Mouse (Mus musculus): Measurements from ENCODE around the gene Tnfsf13. TPM values are rescaled to one million over a fixed set of nuclear protein-coding genes. Genes with fewer than 3 reads are reported as not detected.

The Tnfsf13 gene
- polyA plus RNA-seq, 1 experiment from 2014 or later: 0.61 TPM

DNA sequence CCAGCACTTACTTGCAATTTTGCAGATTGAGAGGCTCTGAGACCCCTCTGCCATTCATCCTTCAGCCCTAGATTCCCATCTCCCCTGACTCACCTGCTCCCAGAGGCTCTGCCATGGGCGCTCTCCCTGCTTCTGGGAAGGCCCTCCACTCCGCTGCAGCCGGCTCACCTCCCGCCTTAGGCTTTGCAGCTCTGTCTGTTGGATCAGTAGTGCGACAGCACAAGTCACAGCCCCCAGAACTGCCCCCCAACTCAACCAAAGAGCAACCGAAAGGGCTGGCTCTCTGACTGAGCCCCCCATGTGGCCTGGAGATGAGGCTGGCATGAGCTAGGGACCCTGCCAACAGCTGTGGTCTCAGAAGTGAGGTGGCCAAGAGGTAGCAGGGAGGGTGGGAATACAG lies 648 bp downstream of the Tnfsf13 start:
- Histone ChIP-seq H3K4me3 (no peak overlapping the region), H3K9me3 (no peaks in the 10 kb centered on the region), H3K27ac (replicated peaks) (peak overlapping the region; percentile 65), H3K36me3 (no peaks in the 10 kb centered on the region), H3K4me2 (no peak overlapping the region), H3K27me3 (no peaks in the 10 kb centered on the region), H3K9ac (no peak overlapping the region), H3K4me1 (replicated peaks) (peaks cover 54% of the 10 kb centered on the region)
- 81% methylated on average over 6 of the region's 6 CpGs for WGBS
- ATAC-seq (ENCODE audit: low FRiP score, low read depth): no peak

DNA sequence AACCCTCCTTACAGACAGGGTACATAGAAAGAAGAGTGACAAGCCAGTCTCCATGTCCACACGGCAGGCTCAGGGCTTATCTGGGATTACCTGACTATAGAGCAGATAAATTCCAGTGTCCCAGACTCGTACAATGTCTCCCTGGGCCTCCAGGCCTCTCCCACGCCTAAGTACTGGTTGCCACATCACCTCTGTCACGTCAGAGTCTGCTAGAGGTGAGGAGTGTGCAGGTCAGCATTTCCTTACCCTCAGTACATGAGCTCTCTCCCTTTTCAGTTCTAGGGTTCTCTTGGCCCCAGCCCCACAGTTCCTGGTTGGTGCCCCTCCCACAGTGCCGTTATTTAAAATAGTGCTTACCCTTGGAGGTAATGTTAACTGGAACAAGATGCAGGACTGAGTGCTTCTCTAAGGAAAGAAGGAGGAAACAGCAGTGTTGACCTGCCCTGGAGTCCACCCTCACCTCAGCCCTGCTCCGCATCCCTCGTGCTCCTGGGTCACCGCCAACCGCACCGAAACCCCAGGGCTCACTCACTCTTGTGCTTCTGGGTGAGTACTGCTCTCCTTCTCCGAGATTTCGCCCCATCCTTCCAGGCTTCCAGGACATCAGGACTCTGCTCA lies 1.3 kb downstream of the Tnfsf13 start:
- no peak overlapping the region for H3K9ac ChIP-seq
- H3K4me2 ChIP-seq: no peak overlapping the region
- peaks cover 61% of the 10 kb centered on the region for H3K4me1 ChIP-seq (replicated peaks)
- H3K9me3 ChIP-seq: no peaks in the 10 kb centered on the region
- WGBS: 85% methylated on average over 12 of the region's 12 CpGs
- no peak overlapping the region for H3K4me3 ChIP-seq
- H3K27ac ChIP-seq (replicated peaks): peak overlapping the region; percentile 93; the same call in 1 of the 2 replicates
- ATAC-seq (ENCODE audit: low FRiP score, low read depth): no peak
- peaks cover 3% of the 10 kb centered on the region for H3K36me3 ChIP-seq
- H3K27me3 ChIP-seq: no peaks in the 10 kb centered on the region

DNA sequence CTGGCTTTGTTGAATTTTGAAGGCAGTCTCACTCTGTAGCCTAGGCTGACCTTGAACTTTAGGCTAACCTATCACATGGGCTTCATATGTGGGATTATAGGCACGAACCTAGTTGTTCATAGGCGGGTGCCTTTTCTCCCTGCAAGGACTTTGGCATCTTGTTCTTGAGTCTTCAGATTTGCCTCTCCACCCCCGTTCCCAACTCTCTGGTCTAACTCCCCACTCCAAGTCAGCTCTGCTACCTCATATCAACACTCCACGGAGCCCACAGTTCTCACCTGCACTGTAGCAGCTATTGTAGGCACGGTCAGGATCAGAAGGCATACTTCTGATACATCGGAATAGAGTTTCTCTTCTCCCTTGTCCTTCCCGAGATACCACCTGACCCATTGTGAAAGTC lies 2.0 kb downstream of the Tnfsf13 start:
- no peak for ATAC-seq (ENCODE audit: low FRiP score, low read depth)
- H3K4me2 ChIP-seq: peak overlapping the region; percentile 81
- H3K9me3 ChIP-seq: no peaks in the 10 kb centered on the region
- peak overlapping the region; percentile 93 for H3K27ac ChIP-seq (replicated peaks)
- peak overlapping the region; percentile 7; the same call in 1 of the 2 replicates for H3K9ac ChIP-seq
- H3K27me3 ChIP-seq: no peaks in the 10 kb centered on the region
- WGBS: 88% methylated on average over 7 of the region's 7 CpGs
- H3K36me3 ChIP-seq: peaks cover 6% of the 10 kb centered on the region
- no peak overlapping the region for H3K4me3 ChIP-seq
- H3K4me1 ChIP-seq (replicated peaks): peaks cover 68% of the 10 kb centered on the region

DNA sequence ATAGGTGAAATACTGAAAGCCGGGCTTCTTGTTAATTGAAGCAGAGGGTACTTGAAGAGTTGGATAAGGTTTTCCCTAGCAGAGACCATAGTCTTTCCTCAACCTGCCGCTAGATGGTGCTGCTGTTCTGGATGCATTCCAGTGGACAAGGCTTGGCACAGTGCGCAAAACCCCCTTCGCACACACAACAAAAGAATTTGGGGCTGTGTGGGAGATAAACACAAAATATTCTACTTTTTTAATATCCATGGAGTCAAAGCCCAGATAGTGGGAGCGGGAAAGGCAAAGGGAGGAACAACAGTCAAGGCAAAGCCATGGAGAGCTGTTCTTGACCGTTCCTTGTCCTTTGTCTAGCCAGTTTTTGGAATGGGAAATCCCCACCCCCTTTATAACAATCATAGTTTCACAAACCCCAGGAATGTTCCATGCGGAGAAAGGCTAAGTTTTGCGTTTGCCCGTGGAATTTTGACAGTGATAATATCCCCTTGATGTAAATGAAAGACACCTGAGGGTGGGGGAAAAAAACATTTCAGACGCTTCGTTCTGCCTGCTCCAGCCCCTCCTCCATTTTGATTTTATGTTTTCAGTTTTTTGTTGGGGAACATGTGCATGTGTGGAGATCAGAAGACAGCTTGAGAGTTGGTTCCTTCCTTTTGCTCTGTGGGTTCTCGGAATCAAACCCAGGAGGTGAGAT lies 2.6 kb downstream of the Tnfsf13 start:
- H3K9ac ChIP-seq: peak overlapping the region; percentile 7
- no peaks in the 10 kb centered on the region for H3K27me3 ChIP-seq
- peak overlapping the region; percentile 93 for H3K27ac ChIP-seq (replicated peaks)
- H3K36me3 ChIP-seq: peaks cover 12% of the 10 kb centered on the region
- WGBS: 14% methylated on average over 12 of the region's 12 CpGs
- peaks cover 69% of the 10 kb centered on the region for H3K4me1 ChIP-seq (replicated peaks)
- ATAC-seq (ENCODE audit: low FRiP score, low read depth): 0 out of 2 replicates have a peak, but pooled peaks have one; percentile 5
- H3K9me3 ChIP-seq: no peaks in the 10 kb centered on the region
- peak overlapping the region; percentile 91 for H3K4me3 ChIP-seq
- peak overlapping the region; percentile 81 for H3K4me2 ChIP-seq

DNA sequence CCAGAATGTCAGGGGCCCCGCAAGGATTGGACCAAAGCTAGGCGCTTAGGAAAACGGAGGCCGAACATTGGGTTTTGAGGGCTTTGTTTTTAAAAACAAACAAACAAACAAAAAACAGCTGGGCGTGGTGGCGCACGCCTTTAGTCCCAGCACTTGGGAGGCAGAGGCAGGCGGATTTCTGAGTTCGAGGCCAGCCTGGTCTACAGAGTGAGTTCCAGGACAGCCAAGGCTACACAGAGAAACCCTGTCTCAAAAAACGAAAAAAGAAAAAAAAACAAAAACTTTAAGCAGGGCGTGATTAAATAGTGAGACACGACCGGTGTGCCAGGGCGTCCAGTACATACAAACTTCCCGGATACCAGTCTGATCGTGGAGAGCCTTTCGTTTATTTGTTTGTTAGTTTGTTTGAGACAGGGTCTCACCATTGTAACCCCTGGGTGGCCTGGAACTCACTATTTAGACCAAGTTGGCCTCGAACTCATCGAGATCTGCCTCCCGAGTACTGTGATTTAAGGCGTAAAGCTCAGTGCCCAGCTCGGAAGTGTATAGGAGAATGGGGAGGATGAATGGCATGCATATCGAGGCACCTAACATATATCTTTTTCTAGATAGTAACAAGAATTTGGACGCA lies 3.3 kb downstream of the Tnfsf13 start:
- Histone ChIP-seq H3K4me2 (peak overlapping the region; percentile 81), H3K4me3 (peak overlapping the region; percentile 91), H3K27ac (replicated peaks) (peak overlapping the region; percentile 93), H3K27me3 (no peaks in the 10 kb centered on the region), H3K36me3 (peaks cover 16% of the 10 kb centered on the region), H3K4me1 (replicated peaks) (peaks cover 69% of the 10 kb centered on the region), H3K9ac (peak overlapping the region; percentile 95), H3K9me3 (no peaks in the 10 kb centered on the region)
- WGBS: 29% methylated on average over 24 of the region's 24 CpGs
- ATAC-seq (ENCODE audit: low FRiP score, low read depth): no peak

DNA sequence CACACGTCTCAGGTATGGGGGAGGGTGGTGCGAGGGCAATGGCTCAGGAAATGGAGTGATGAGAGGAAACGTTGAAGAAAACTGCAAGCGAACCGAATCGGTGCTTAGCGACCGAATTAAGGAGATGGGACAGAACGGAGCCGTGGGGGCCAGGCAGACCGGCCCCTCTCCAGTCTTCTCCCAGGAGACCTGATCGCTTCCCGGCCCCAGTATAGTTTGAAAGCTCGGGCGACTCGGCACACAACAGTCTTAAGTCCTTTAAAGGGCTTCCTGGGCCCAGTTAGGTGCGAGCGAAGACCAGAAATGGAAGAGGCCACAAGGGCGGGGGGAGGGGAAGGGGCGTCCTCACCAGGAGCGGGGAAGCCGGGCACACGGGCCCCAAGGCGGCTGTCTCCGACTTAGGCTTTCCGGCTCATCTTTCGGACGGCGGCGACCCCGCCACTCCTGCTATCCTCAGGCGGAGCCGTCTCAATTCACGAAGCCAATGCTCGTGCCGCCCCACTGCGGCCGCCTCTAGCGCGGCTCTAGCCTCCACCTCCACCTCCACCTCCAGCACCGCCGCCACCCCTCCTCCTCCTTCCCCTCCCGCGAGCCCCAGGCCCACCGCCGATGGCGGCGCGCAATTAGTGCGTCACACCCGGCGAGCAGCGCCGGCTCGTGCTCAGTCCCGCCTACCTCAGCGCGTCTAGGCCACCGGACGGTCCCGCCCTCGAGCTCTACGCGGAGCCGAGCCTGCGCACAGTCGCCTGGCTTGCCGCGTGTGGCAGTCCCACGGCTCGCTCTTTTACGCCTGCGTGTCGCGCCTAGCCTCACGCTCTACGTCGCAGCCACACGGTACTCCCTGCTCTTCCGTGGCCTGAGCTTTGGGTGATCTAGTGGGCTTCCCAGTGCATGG lies 4.0 kb downstream of the Tnfsf13 start, which contains the start of gene Senp3:
TSS of gene Senp3 (minus strand) at position 771 of the 895 bp plus-strand sequence.
- Histone ChIP-seq H3K9ac (peak within 1 kb of the TSS; percentile 95), H3K4me1 (replicated peaks) (peaks cover 63% of the 10 kb centered on the region), H3K4me3 (peak within 1 kb of the TSS; percentile 91), H3K36me3 (peaks cover 24% of the 10 kb centered on the region), H3K27ac (replicated peaks) (peak within 1 kb of the TSS; percentile 93), H3K9me3 (no peaks in the 10 kb centered on the region), H3K27me3 (no peaks in the 10 kb centered on the region), H3K4me2 (peak within 1 kb of the TSS; percentile 81)
- ATAC-seq (ENCODE audit: low FRiP score, low read depth): peak; percentile 98
- under 1% methylated on average over 75 of the region's 80 CpGs for WGBS

DNA sequence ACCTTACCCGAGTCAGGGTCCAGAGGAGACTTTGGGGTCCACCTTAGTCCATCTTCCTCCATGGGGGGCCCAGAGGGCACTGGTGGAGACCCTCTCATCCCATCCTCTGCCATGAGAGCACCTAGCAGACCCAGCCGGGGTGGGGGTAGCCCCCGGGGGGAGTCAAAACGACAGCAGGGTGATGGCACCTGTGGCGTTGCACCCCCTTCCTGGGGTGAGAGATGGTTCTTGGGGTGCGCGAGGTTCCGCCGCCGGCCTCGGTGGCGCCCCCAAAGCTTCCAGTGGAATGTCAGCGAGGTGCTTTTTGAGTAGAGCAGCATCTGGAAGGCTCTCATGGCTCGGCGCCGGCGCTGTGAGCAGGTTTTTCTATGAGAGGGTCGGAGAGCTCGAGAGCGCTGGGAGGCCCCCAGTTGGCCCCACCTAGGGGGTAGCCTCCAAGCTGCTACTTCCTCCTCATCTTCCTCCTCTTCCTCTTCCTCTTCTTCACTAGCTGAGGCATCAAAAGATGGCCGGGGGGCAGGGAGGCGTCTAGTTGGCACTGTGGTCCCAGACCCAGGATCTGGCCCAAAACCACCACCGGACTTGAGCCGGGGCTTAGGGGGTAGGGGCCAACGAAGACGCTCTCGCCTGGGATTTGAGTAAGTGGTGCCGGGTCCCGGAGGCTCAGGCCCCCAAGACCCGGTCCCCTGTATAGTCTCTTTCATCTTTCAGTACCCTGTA lies 5.3 kb downstream of the Tnfsf13 start:
- Histone ChIP-seq H3K4me3 (peak overlapping the region; percentile 91), H3K9ac (no peak overlapping the region), H3K27me3 (no peaks in the 10 kb centered on the region), H3K27ac (replicated peaks) (no peak overlapping the region), H3K36me3 (peaks cover 36% of the 10 kb centered on the region), H3K9me3 (no peaks in the 10 kb centered on the region), H3K4me1 (replicated peaks) (peaks cover 51% of the 10 kb centered on the region), H3K4me2 (peak overlapping the region; percentile 81)
- 91% methylated on average over 30 of the region's 30 CpGs for WGBS
- no peak for ATAC-seq (ENCODE audit: low FRiP score, low read depth)

DNA sequence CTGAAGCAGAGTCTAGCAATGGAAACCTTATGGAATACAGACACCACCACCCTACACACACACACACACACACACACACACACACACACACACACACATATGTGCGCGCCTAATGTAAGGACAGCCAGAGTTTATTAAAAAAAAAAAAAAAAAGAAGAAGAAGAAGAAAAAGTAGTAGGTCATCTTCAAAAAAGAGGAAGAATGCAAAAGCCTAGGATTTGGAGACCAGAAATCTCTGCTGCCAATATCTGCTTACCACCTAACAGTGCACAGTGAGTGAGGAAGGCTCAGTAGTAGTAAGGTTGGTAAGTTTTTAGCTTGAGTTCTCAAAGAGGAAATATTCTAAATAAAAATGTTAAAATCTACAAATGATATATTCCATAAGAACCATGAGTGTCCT lies 6.4 kb downstream of the Tnfsf13 start:
- Histone ChIP-seq H3K36me3 (peaks cover 46% of the 10 kb centered on the region), H3K9ac (no peak overlapping the region), H3K4me3 (no peak overlapping the region), H3K4me2 (no peak overlapping the region), H3K27ac (replicated peaks) (no peak overlapping the region), H3K4me1 (replicated peaks) (peaks cover 45% of the 10 kb centered on the region), H3K27me3 (no peaks in the 10 kb centered on the region), H3K9me3 (no peaks in the 10 kb centered on the region)
- ATAC-seq (ENCODE audit: low FRiP score, low read depth): no peak
- WGBS: 100% methylated on average over 2 of the region's 2 CpGs

DNA sequence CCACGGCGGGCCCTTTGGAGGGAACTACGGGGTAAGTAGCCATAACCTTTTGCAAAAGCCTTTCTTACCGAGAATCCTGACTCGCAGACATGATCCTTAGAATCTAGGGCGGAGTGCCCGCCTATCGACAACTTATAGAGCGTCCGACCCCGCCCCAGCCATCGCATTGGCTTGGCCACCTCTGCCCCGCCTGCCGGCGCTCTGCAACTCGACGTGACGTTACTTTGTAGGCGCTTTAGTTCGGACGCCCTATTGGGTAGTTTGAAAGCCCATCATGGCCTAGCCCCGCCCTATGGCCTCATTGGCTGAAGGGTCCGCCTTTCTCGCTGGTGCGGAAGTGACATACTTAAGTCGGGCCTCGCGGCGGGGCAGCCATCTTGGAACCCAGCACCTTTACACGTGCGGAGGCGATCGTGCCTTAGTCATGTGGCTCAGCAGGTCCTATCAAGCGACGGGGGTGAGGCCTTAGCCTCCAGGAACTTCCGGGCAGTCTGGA lies 13.3 kb downstream of the Tnfsf13 start, which contains the start of gene Eif4a1:
TSS of gene Eif4a1 (minus strand) at position 213 of the 496 bp plus-strand sequence.
- 0% methylated on average over 36 of the region's 36 CpGs for WGBS
- ATAC-seq (ENCODE audit: low FRiP score, low read depth): peak; percentile 98
- Histone ChIP-seq H3K27me3 (no peaks in the 10 kb centered on the region), H3K27ac (replicated peaks) (peak within 1 kb of the TSS; percentile 94), H3K36me3 (peaks cover 70% of the 10 kb centered on the region), H3K9ac (peak within 1 kb of the TSS; percentile 82), H3K4me3 (peak within 1 kb of the TSS; percentile 85), H3K4me2 (peak within 1 kb of the TSS; percentile 74), H3K9me3 (no peaks in the 10 kb centered on the region), H3K4me1 (replicated peaks) (peaks cover 29% of the 10 kb centered on the region)

DNA sequence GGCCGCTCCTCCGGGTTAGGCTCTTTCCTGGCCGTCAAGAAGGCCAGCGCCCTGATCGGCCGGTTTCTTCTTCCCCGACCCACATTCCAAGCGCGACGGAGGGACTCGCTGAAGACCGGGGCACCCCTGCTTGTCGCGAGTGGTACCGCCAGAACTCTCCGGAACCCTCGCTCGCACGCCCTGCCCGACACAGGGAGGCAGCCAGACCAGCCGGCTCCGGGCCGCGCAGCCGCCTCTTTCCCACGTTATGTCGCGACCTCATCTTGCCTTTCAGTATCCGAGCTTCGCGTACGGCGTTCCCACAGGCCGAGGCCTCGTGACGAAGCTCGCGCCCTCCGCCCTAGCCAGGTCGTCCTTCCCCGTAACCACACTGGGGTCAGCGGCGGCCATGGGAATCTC lies 13.9 kb downstream of the Tnfsf13 start:
- peak overlapping the region; percentile 85 for H3K4me3 ChIP-seq
- WGBS: 0% methylated on average over 41 of the region's 43 CpGs
- peak; percentile 7; the same call in 1 of the 2 replicates for ATAC-seq (ENCODE audit: low FRiP score, low read depth)
- H3K9me3 ChIP-seq: no peaks in the 10 kb centered on the region
- H3K36me3 ChIP-seq: peaks cover 67% of the 10 kb centered on the region
- H3K4me1 ChIP-seq (replicated peaks): peaks cover 29% of the 10 kb centered on the region
- peak overlapping the region; percentile 94 for H3K27ac ChIP-seq (replicated peaks)
- H3K27me3 ChIP-seq: no peaks in the 10 kb centered on the region
- peak overlapping the region; percentile 82 for H3K9ac ChIP-seq
- H3K4me2 ChIP-seq: peak overlapping the region; percentile 74
